Mouse (Mus musculus): ENCODE measurements around the gene Ctdspl.

Ctdspl gene

DNA sequence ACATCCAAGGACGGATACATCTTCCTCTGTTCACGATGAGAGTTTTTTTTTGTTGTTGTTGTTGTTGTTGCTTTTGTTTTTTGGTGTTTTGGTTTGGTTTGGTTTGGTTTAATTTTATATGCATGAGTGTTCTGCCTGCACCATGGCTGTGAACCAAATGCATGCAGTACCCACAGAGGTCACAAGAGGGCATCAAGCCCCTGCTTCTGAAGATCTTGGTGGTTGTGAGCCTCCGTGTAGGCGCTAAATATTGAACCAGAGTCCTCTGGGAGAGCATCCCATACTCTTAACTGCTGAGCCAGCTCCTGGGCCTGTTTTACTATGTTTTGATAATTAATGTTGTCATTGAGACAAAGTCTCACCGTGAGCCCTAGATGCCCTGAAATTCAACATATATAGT, 11.0 kb upstream of the Ctdspl start:
- in situ Hi-C loops (cut with MboI; ENCODE audit: low sequenced_read_pairs), result no loop called here

DNA sequence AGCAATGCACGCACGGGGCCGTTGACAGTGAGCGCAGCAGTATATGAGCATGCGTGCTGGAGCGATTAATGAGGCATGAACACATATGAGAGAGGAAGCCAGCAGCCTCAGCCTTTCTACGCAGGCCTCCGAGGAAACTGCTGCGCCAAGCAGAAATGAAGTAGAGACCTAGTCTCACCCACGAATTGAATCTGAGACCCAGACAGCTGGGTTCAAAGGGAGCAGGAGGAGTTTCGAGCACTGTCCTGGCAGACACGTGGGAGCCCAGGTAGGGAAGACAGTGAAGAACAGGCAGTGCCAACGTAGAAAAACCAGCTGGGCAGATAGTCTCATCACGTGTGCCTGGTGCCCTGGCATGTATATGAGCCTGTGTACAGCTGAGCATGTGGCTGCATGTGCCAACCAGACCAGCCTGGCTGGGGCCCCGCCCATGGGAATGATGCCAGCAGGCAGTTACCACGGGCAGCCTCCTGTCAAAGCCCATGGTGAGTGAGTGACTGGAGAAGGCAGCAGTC, 6.5 kb upstream of the Ctdspl start:
- in situ Hi-C loops (cut with MboI; ENCODE audit: low sequenced_read_pairs), result no loop called here

DNA sequence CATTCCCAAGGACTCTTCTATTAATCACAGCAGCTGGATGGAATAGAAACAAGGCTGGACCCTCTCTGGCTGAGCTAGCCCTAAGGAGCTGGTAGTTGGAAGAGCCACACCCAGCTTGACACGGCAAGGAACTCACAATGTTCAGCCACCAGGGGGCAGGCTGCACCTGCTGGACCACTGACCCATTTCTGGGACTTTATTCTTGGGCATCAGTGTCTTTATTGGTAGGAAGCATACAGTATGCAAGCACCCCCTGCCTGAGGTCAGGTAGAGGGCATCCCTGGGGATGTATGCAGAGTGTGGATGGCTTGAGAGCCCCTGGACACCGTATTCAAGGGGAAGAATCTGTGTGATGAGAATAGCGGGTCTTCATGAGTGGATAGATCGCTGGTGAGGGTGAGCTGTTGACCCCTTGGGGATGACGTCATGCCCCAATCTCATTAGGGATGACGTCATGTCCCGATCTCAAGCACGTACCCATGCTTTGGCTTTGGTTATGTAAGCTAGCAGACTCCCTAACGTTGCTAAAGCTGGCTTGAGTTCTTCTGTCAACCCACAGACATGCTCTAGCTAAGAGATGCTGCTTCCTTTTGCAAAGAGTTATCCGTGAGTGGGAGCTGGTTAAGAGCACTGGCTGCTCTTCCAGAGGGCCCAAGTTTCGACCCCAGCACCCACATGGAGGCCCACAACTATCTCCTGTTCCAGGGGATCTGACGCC, 5.3 kb upstream of the Ctdspl start:
- in situ Hi-C loops (cut with MboI; ENCODE audit: low sequenced_read_pairs), result no loop called here

DNA sequence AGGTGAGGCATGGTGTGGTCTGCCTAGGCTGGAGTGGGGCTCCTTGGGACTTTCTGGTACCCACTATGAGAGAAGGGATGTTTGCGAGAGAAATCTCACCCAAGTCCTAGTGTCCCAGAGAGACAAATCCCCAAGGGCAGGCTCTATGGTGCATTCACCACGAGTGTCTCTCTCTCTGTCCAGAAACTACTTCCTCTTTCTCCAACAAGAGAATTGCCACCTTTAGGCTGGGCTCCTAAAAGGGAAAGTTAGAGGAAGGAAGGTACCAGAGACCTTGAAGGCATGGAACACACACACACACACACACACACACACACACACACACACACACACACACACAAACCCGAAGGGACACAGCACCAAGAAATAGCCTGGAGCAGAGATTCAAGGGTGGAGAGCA, 4.3 kb upstream of the Ctdspl start:
- in situ Hi-C loops (cut with MboI; ENCODE audit: low sequenced_read_pairs), result no loop called here

DNA sequence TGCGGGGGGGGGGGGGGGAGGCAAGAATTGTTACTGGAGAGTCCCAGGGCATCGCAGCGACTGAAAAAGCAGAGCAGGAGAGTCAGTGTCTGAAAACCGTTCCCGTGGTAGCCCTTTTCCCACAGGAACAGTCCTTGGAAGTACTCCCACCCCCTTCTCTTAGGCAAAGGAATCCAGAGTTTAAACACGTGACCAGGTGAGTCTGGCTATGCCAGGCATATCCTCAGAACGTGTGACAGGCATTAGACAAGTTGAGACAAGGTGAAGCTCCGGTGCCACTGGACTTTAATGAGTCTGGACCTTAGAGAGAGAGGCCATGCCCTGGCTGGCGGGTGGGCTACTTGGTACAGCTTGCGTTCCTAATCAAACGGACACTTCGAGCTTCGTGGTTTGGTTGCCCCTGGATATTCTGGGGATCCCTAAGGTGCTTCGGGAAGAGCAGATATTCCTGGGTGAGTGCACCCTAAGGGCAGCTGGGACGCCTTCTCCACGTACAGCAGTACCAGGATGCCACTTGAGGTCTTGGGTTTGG, 1.6 kb upstream of the Ctdspl start:
- in situ Hi-C loops (cut with MboI; ENCODE audit: low sequenced_read_pairs), result no loop called here

DNA sequence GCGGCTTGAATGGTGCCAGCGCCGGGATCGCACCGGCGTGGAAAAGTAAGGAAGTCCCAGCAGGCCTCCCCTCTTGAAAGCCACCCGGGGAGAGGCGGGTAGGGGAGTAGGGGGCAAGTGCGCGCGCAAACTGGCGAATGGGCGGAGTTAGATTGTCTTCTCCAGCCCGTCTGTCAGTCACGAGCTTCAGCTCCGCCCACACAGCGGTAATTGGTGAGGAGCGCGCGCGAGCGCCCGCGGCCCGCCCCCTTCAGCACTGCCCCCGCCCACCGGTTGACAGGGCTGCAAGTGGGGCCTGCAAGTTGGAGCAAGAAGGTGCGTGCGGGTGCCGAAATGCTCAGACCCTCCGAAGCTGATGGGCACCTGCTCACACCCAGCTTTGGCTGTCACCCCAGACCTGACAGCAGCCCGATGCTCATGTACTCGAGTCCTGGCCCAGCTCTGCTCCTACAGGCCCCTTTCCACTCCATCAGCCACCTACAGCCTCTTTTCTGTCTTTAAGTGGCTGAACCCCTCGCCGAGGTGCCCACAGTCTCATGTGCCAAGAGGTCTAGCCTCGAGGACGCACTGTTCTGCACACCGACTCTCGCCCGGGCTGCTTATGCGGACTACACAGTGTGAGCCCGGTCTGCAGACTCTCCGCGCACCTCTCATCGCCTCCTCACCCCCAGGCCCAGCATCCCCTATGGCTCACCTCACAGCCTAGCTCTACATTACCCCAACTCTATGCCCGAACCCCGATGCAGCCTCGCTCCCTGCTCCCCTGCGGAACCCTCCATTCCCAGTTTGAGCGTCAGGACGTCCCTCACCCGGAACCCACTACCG, 755 bp upstream of the Ctdspl start:
- in situ Hi-C loops (cut with MboI; ENCODE audit: low sequenced_read_pairs), result no loop called here

DNA sequence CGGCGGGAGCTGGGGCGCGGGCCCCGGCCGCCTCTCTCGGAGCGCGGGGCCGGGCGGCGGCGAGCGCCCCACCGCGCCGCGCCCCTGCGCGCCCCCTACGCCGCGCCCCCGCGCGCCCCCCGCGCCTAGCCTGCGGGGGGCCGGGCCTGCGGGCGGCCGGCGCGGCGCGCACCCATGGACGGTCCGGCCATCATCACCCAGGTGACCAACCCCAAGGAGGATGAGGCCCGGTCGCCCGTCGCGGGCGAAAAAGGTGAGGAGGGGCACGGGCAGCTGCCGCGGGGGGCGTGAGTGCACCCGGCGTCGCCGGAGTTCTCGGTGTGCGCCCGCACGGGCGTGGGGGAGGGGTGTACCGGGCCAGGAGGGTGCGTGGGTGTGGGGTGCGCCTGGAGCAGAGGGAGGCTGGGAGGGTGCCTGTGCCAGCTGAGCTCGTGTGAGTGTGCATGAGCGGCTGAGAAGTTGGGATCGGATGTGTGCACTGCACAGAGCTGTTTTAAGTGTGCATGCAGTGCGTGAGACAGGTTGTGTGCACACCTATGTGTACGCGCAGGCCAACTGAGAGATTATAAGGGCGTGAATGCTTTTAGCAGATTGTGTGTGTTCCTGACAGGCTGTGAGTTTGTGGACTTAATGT, 552 bp downstream of the Ctdspl start:
- in situ Hi-C loops (cut with MboI; ENCODE audit: low sequenced_read_pairs), result no loop called here

DNA sequence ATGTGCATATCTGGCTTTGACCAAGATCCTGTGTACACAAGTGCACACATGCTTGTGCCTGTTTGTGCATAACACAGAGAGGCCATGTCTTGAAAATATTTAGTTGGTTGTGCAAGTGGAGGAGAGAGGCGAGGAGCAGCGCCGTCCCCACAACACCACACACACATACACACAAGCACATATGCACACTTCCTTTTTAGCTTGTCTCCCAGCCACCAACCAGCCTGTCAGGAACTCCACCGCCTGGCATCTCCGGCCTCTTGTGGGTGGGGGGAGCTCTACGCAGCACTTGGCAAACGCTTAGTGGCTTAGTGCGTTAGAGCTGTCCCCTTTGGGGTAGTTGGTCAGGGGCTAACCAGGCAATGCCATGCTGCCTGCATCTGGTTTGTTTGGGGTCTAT, 1.2 kb downstream of the Ctdspl start:
- in situ Hi-C loops (cut with MboI; ENCODE audit: low sequenced_read_pairs), result no loop called here

DNA sequence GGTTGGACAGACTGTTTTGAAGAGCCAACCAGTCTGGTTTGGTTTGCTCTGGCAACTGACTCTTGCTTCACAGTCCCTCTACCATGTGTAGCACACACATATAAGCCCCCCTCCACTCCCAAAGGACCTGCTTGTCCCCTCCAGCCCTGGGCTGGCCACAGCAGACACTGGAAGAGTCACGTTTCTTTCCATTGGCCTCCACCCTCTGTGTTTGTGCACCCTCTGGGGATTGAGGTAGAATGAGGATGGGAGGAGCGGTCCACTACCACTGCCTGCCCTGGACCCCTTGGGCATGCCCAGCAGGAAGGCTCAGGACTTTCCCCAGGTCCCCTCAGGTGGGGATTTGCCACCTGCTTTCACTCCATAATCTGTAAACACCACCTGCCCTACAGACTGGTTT, 1.8 kb downstream of the Ctdspl start:
- in situ Hi-C loops (cut with MboI; ENCODE audit: low sequenced_read_pairs), result no loop called here

DNA sequence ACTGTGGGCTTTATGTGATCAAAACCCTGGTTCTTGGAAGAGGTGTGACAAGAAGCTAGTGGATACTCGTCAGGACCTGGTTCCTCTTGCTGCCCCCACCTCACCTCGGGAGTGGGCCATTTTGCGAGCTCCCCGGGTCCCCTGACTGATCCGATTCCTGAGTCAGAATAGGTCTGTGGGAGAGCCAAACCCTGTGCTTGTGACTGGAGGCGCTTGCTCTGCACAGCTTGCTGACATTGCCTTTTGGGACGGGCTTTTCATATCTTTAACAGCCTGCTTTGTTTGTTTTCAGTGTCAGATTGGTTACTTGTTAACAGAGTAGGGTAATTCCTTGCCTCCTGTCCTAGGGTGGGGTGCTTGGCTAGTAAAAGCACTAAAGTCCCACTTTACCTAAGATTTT, 2.4 kb downstream of the Ctdspl start:
- in situ Hi-C loops (cut with MboI; ENCODE audit: low sequenced_read_pairs), result no loop called here

DNA sequence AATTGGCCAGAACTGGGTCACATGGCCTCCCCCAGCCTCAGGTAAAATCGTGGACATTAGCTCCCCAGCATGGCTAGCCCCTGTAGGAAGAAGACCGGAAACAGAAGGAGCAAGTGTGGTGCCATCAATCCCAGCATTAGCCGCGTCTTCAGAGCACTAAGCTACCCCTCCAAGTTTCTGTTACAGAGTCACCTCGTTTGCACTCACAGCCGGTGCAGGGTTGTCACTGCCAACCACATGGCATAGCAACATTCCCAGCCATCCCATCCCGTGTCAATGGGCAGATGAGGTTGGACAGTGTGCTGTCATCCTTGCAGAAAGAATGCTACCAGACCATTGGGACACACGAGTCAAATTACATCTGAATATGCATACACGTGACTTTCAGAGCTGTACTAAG, 4.4 kb downstream of the Ctdspl start:
- in situ Hi-C loops (cut with MboI; ENCODE audit: low sequenced_read_pairs), result no loop called here

DNA sequence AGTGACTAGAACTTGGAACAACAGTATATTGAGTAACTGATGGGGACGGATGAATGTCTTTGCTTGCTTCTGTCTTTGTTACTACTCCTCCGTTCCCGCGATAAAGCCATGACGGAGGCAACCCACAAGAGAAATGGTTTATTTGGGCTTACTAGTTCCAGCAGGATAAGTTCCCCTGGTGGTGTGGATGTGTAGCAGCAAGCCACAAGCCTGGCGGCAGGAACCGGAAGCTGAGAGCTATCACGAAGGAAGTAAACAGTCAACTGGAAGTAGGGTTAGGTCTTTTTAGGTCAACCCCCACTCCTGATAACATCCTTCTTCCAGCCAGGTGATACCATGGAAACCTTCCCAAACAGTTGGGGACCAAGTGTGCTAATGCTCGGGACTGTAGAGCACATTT, 7.5 kb downstream of the Ctdspl start:
- in situ Hi-C loops (cut with MboI; ENCODE audit: low sequenced_read_pairs), result no loop called here

DNA sequence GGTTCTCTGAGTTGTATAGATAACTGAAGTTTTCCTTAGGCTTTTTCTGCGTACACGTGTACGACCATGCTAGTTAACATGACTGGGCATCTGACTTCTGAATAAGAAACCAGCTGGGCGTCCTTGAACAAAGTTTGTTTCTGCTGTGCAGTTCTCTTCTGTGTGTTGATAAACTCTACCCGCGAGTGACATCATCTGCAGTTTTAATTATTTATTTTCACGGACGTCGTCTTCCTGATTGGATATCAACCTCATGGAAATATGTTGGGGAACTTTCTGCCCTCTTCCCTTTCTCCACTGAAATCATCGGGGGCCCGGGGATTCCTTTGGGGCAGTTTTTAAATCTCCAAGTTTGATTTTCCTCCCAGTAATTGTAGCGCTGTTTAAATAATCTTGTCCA, 8.1 kb downstream of the Ctdspl start:
- in situ Hi-C loops (cut with MboI; ENCODE audit: low sequenced_read_pairs), result no loop called here

DNA sequence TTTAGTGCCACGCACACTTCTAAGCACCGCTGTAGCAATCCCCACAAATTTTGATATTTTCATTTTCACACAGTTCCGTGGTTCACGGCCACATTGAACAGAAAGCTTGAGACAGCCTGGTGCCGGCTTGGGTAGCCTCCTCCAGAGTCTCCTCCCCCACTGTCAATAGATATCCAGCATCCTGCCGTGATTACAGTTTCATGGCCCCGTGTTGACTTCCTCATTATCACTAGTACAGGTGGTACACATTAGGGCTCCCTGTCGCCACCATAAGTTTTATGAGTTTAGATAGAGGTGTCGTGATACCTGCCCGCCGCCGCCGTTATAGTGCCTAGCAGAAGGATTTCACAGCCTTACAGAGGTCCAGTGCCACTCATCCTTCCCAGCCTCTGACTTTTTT, 8.8 kb downstream of the Ctdspl start:
- in situ Hi-C loops (cut with MboI; ENCODE audit: low sequenced_read_pairs), result no loop called here

DNA sequence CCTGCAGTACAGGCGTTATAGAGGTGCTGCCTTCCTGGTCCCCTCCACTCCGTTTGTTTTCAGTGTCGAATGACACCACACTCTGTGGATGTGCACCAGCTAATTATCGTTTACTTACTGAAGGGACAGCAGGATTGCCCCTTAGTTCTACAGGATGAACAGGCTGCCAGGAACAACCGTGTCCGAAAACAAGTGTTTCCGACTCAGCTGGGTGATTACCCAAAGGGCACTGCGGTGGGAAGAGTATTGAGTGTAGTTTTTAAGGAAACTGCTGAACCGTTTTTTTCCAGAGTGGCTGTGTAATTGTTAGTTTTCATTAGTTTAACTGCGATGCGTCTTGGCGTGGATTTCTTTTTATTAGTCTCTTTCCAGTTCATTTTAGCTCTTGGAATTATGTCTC, 9.8 kb downstream of the Ctdspl start:
- in situ Hi-C loops (cut with MboI; ENCODE audit: low sequenced_read_pairs), result no loop called here

DNA sequence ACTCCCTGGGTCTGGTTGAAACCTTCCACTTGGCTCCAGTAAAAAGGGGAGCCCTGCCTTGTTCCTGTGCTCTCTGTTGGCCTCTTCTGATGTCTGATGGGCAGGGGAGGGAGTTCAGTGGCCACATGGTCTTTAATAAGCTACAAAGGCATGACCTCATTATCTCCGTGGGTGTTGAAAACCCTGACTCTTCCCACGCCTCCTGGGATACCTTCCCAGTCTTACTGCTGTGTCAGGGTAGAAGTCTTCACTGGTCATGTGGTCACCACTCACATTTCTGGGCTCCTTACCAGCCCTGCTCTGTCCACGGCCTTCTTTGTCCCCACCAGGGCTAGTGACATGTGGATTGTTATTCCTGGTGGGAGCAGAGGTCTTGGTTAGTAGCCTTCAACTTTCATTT, 11.3 kb downstream of the Ctdspl start:
- in situ Hi-C loops (cut with MboI; ENCODE audit: low sequenced_read_pairs), result no loop called here

DNA sequence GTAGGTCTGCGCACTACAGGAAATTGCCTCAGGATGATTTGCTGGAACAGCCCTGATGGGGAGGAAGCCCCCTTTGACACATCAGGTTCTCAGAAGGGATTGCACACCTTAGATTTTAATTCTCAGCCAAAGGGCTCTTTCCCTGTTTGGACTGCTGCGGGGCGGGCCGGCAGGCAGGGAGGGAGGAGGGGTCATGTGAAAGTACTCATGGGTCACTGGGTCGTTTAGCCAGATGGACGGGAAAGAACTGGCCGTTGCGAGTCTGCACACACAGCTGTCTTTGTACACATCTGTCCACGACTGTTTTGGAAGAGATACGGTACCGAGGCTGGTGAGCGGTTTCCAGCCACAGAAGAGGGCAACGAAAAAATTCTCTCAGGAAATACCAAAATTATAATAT, 13.2 kb downstream of the Ctdspl start:
- in situ Hi-C loops (cut with MboI; ENCODE audit: low sequenced_read_pairs), result no loop called here

DNA sequence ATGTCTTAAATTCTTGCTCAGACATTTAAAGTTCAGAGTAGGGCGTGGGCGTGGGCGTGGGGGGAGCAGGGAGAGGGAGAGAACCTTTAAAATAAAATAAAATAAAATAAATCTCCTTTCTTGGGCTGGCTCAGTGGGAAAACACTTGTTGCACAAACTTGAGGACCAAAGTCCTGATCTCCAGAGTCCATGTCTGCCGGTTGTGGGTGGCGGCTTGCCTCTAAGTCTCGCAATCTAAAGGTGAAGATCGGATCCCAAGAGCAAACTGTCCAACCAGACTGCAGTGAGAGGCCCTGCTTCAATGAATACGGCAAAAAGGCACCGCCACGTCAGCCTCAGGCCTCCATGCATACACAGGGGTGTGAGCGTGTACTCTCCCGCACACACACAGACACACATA, 13.6 kb downstream of the Ctdspl start:
- in situ Hi-C loops (cut with MboI; ENCODE audit: low sequenced_read_pairs), result no loop called here

DNA sequence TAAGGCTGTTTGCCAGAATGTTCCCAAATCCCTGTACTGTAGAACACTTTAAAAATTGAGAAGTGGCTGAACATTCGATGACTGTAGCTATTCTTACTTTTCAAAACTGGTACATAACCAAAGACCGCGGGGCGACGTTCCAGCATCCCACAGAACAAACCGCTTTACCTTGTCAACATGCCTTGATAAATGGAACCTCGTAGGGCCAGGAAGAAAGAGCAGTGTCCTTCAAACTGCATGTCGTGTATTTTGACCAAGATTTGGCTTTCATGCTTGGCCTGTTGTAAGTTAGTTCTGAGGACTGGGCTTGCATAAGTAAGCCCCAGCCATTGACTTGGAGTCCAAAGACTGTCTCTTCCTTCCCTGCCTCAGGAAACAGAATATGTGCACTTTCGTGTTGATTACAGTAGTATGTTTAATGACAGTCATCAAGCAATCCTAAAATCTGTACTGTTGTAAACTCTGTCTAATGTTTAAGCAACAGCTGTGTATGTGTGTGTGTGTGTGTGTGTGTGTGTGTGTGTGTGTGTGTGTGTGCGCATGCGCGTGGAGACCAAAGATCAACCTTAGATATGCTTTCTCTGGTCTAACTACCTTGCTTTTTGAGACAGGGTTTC, 14.4 kb downstream of the Ctdspl start:
- in situ Hi-C loops (cut with MboI; ENCODE audit: low sequenced_read_pairs), result no loop called here

DNA sequence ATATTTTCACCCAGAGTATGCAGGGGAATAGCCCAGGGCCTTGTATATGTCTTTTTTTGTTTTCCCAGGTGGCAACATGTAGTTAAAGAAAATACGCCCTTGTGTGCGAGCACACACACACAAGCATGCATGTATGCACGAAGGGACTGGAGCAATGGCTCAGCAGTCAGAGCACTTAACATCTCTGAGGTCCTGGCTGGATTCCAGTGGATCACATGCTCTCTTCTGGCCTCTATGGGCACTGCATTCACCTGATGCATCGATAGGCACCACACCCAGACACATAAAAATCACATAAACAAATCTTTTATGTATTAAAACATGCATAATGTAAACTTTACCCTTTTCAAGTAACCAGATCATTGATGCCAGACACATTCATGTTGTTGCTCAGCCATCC, 15.8 kb downstream of the Ctdspl start:
- in situ Hi-C loops (cut with MboI; ENCODE audit: low sequenced_read_pairs), result no loop called here

DNA sequence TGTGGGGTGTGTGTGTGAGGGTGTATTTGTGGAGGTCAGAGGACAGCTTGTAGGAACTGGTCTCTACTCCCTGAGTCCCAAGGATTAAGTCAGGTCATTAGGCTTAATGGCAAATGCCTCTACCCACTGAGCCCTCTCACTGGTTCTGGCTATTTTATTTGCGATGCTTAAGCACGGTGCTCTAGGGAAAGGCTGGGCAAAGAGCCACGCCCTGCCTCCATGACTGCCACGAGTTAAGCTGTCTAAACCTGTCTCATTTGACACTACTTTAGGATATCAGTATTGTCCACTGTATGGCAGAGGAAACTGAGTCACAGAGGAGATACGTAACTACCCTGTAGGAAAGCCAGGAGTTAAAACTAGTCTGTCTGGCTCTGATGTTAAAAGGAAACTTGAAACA, 17.7 kb downstream of the Ctdspl start:
- in situ Hi-C loops (cut with MboI; ENCODE audit: low sequenced_read_pairs), result no loop called here
